Mouse (Mus musculus) kidney, embryonic 15.5 days (tissue): ENCODE measurements around the gene H2-DMb1. TPM values are rescaled to one million over a fixed set of nuclear protein-coding genes. Genes with fewer than 3 reads are reported as not detected.

ENCODE experiments used
- ATAC-seq: fragments of 200-750 bp; cut with Nextera tagmentation; replicated peaks from 2 replicates; pipeline ENCODE4 v1.8.0; 2017; ENCODE audit warnings: moderate TSS enrichment; ENCODE audit not compliant: low FRiP score
- H3K27ac ChIP-seq: fragments of 300-500 bp; sonication (generic); 2 replicates; pipeline ENCODE4 v1.5.1; 2015; ENCODE audit warnings: mild to moderate bottlenecking, inconsistent platforms
- H3K27me3 ChIP-seq: fragments of 300-500 bp; sonication (generic); 2 replicates; pipeline ENCODE4 v1.6.1; 2015; ENCODE audit warnings: inconsistent platforms
- H3K36me3 ChIP-seq: fragments of 300-500 bp; sonication (generic); 2 replicates; pipeline ENCODE4 v1.6.1; 2015; ENCODE audit warnings: inconsistent platforms
- H3K4me1 ChIP-seq: fragments of 300-500 bp; sonication (generic); 2 replicates; pipeline ENCODE4 v1.6.1; 2015; ENCODE audit warnings: inconsistent platforms
- H3K4me2 ChIP-seq: fragments of 300-500 bp; sonication (generic); 2 replicates; pipeline ENCODE4 v1.6.1; 2015; ENCODE audit warnings: moderate library complexity, mild to moderate bottlenecking, inconsistent platforms
- H3K4me3 ChIP-seq: fragments of 300-500 bp; sonication (generic); replicated peaks from 2 replicates; pipeline ENCODE4 v1.5.1; 2015; ENCODE audit warnings: mild to moderate bottlenecking, inconsistent platforms
- H3K9ac ChIP-seq: fragments of 300-500 bp; sonication (generic); 2 replicates; pipeline ENCODE4 v1.6.1; 2015; ENCODE audit warnings: mild to moderate bottlenecking, inconsistent platforms
- H3K9me3 ChIP-seq: fragments of 300-500 bp; sonication (generic); replicated peaks from 2 replicates; pipeline ENCODE4 v1.6.1; 2016; ENCODE audit warnings: inconsistent platforms
- WGBS: fragments of 180-500 bp; shearing (Covaris S2); methylation state at CpG from one replicate; pipeline ENCODE4 v1.1.7; 2015; ENCODE audit warnings: mixed read lengths; 5-methylcytosine and 5-hydroxymethylcytosine counted together
- polyA plus RNA-seq: library from polyadenylated mRNA; unstranded; fragments of >200 nt; fragmentation: Nextera tagmentation; extraction: Ambion mirVana; gene quantifications from 2 replicates; pipeline ENCODE4 v1.2.1, GENCODE M21; 2015

H2-DMb1 gene
- polyA plus RNA-seq, 1 experiment from 2014 or later: 6.0 TPM

- no peaks in the 10 kb centered on the region for H3K36me3 ChIP-seq
- no peak for ATAC-seq
- H3K27me3 ChIP-seq: 0 out of 2 replicates have a peak, but pooled peaks cover 6% of the 10 kb centered on the region
- H3K4me3 ChIP-seq: no peak overlapping the region
- H3K4me1 ChIP-seq: no peaks in the 10 kb centered on the region
- no peak overlapping the region for H3K4me2 ChIP-seq
- H3K27ac ChIP-seq: no peak overlapping the region
- WGBS: 79% methylated on average over 6 of the region's 6 CpGs
- no peaks in the 10 kb centered on the region for H3K9me3 ChIP-seq
- H3K9ac ChIP-seq: no peak overlapping the region
Observed at GRCm38 (mm10) chr17:34165033-34165730, 12.3 kb downstream of the H2-DMb1 start.

- ATAC-seq: no peak
- Histone ChIP-seq H3K4me1 (0 out of 2 replicates have a peak, but pooled peaks cover 3% of the 10 kb centered on the region), H3K27ac (no peak overlapping the region), H3K4me2 (no peak overlapping the region), H3K27me3 (peaks cover 10% of the 10 kb centered on the region), H3K9ac (no peak overlapping the region), H3K36me3 (no peaks in the 10 kb centered on the region), H3K4me3 (no peak overlapping the region), H3K9me3 (no peaks in the 10 kb centered on the region)
- WGBS: 0% methylated on average over 2 of the region's 2 CpGs
Observed at GRCm38 (mm10) chr17:34169279-34169678, 16.4 kb downstream of the H2-DMb1 start.

DNA sequence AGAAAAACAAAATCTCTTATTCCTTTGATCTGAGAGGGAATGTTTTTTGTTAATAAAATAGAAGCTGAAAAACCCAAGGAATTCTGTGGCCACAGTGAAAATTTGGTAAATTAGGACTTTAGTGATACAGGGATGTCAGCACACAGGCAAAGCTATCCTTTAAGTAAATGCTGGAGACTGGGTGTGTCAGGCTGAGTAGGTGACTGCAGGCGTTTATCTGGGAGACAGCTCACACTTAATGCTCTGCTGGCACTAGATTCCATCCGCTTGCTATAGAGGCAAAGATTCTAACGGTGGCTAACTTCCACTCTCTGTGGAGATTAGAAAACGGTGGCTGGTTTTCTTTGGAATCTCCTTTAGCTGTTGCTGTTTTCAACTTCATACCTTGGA lies 17.6 kb downstream of the H2-DMb1 start:
- Histone ChIP-seq H3K4me1 (0 out of 2 replicates have a peak, but pooled peaks cover 3% of the 10 kb centered on the region), H3K27ac (no peak overlapping the region), H3K36me3 (no peaks in the 10 kb centered on the region), H3K4me2 (no peak overlapping the region), H3K9ac (no peak overlapping the region), H3K27me3 (peaks cover 13% of the 10 kb centered on the region), H3K4me3 (no peak overlapping the region), H3K9me3 (no peaks in the 10 kb centered on the region)
- WGBS: 21% methylated on average over 4 of the region's 4 CpGs
- no peak for ATAC-seq

DNA sequence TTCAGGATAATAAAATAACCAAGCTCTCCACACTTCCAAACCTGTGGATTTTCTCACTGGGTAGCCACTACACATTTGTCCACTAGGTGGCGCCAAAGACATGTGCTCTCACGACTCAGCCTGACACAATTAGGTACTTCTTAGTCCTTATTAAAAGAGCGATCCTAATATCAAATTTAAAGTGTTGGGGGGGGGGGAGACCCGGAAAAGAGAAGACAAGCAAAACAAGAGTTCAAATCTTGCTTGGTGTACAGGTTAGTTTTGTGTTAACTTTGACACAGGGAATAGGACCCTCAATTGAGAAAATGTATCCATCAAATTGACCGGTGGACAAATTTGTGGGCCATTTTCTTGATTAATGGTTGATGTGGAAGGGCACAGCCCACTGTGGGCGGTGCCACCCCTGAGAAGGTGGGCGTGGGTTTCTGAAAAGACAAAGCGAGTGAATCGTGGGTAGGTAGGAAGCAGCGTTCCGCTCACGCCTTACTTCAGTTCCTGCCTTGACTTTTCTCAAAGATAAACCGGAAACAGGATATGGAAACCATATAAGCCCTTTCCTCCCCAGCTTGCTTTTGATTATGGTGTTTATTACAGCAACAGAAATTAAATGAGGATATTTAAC lies 18.1 kb downstream of the H2-DMb1 start:
- no peak overlapping the region for H3K9ac ChIP-seq
- peaks cover 13% of the 10 kb centered on the region for H3K27me3 ChIP-seq
- WGBS: 37% methylated on average over 13 of the region's 13 CpGs
- H3K27ac ChIP-seq: no peak overlapping the region
- H3K4me3 ChIP-seq: no peak overlapping the region
- H3K9me3 ChIP-seq: no peaks in the 10 kb centered on the region
- ATAC-seq: no peak
- no peak overlapping the region for H3K4me2 ChIP-seq
- no peaks in the 10 kb centered on the region for H3K36me3 ChIP-seq
- 0 out of 2 replicates have a peak, but pooled peaks cover 3% of the 10 kb centered on the region for H3K4me1 ChIP-seq

- Histone ChIP-seq H3K9ac (no peak overlapping the region), H3K36me3 (no peaks in the 10 kb centered on the region), H3K4me2 (no peak overlapping the region), H3K4me1 (0 out of 2 replicates have a peak, but pooled peaks cover 3% of the 10 kb centered on the region), H3K27ac (no peak overlapping the region), H3K9me3 (0 out of 2 replicates have a peak, but pooled peaks cover 5% of the 10 kb centered on the region), H3K4me3 (no peak overlapping the region), H3K27me3 (peaks cover 13% of the 10 kb centered on the region)
- ATAC-seq: no peak
- 98% methylated on average over 5 of the region's 5 CpGs for WGBS
Observed at GRCm38 (mm10) chr17:34172528-34172927, 19.7 kb downstream of the H2-DMb1 start.

DNA sequence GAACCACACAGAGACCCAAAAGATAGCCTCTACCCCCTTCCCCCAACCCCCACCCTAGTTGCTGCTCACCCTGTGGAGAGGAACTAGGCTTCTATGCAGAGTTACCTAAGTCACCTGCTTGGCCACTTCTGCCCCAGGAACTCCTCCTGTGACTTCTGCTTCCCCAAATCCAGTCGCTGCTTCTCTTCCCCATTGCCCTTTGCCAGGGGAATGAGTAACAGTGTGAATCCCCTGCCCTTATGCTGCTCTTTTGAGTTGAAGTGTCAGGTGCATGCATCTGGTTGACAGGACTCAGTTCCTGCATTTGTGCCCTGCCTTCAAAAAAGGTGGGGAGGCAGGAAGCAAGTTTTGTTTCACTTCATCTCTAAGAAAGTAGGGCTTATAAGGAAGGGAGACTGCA lies 21.2 kb downstream of the H2-DMb1 start:
- Histone ChIP-seq H3K27me3 (peaks cover 8% of the 10 kb centered on the region), H3K36me3 (no peaks in the 10 kb centered on the region), H3K9me3 (0 out of 2 replicates have a peak, but pooled peaks cover 5% of the 10 kb centered on the region), H3K9ac (no peak overlapping the region), H3K4me1 (0 out of 2 replicates have a peak, but pooled peaks cover 3% of the 10 kb centered on the region), H3K4me3 (no peak overlapping the region), H3K27ac (no peak overlapping the region), H3K4me2 (no peak overlapping the region)
- 68% methylated on average over 1 of the region's 1 CpGs for WGBS
- ATAC-seq: no peak

- Histone ChIP-seq H3K9me3 (0 out of 2 replicates have a peak, but pooled peaks cover 5% of the 10 kb centered on the region), H3K4me2 (no peak overlapping the region), H3K4me3 (no peak overlapping the region), H3K36me3 (no peaks in the 10 kb centered on the region), H3K27me3 (peaks cover 9% of the 10 kb centered on the region), H3K4me1 (no peaks in the 10 kb centered on the region), H3K27ac (no peak overlapping the region), H3K9ac (no peak overlapping the region)
- 70% methylated on average over 4 of the region's 4 CpGs for WGBS
- ATAC-seq: no peak
Observed at GRCm38 (mm10) chr17:34177179-34177578, 24.3 kb downstream of the H2-DMb1 start.

- ATAC-seq: no peak
- no peak overlapping the region for H3K4me2 ChIP-seq
- peaks cover 23% of the 10 kb centered on the region for H3K27me3 ChIP-seq
- no peak overlapping the region for H3K27ac ChIP-seq
- H3K4me1 ChIP-seq: no peaks in the 10 kb centered on the region
- H3K36me3 ChIP-seq: no peaks in the 10 kb centered on the region
- 0 out of 2 replicates have a peak, but pooled peaks cover 5% of the 10 kb centered on the region for H3K9me3 ChIP-seq
- H3K4me3 ChIP-seq: no peak overlapping the region
- WGBS: 67% methylated on average over 6 of the region's 6 CpGs
- no peak overlapping the region for H3K9ac ChIP-seq
Observed at GRCm38 (mm10) chr17:34179019-34179418, 26.1 kb downstream of the H2-DMb1 start.

DNA sequence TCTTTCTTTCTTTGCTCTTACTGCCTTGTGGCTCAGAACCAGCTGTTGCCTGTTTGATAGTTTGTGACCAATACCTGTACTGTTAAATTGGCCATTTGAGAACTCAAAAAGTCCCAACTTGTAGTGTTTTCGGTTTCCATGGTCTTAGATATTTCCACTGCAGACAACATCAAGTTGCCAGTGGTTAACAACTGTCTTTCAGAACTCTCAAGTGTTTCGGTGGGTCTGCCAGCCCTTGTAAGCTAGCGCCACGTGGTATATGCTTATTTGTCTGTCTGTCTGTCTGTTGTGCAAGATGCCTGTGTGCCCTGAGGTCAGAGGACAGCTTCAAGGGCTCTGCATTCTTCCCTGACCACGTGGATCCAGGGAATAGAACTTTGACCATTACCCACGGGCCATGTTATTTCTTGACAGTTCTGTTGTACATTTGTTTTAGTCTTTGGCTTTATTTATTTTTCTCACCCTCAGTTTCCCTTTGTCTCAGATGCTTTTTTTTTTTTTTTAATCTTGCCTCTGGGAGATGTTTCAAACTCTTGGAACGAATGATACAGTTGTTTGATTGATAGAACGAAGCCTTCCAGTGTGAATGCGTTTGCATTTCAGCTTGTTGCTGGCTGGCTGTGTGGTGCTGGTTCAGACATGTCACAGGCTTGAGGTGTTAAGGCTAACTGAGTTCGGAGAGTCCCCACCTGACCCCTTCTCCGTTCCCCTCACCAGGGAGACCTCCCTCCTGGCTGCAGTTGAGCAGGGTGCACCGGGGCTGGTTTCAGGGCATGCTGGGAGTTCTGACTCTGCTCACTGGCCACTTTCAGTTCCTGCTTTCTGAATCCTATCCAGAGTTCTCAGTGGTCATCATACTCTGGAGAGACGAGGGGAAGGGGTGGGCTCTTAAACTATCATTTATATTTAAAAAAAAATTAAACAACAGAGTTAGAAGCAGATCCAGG lies 27.3 kb downstream of the H2-DMb1 start:
- WGBS: 70% methylated on average over 13 of the region's 13 CpGs
- ATAC-seq: no peak
- H3K4me1 ChIP-seq: no peaks in the 10 kb centered on the region

GRCm38 (mm10) chr17:34183564-34184219 lies 30.8 kb downstream of the H2-DMb1 start:
- ATAC-seq: no peak

More for the DNA sequence above, 27.3 kb downstream of the H2-DMb1 start:
- H3K36me3 ChIP-seq: no peaks in the 10 kb centered on the region
- H3K4me3 ChIP-seq: no peak overlapping the region
- no peak overlapping the region for H3K27ac ChIP-seq
- 0 out of 2 replicates have a peak, but pooled peaks cover 5% of the 10 kb centered on the region for H3K9me3 ChIP-seq
- peaks cover 27% of the 10 kb centered on the region for H3K27me3 ChIP-seq
- H3K9ac ChIP-seq: no peak overlapping the region
- H3K4me2 ChIP-seq: no peak overlapping the region

GRCm38 (mm10) chr17:34185526-34185925 lies 32.7 kb downstream of the H2-DMb1 start:
- Histone ChIP-seq H3K9me3 (no peaks in the 10 kb centered on the region), H3K4me2 (no peak overlapping the region), H3K27me3 (peaks cover 71% of the 10 kb centered on the region), H3K4me3 (no peak overlapping the region), H3K27ac (no peak overlapping the region), H3K4me1 (peaks cover 17% of the 10 kb centered on the region), H3K36me3 (no peaks in the 10 kb centered on the region), H3K9ac (no peak overlapping the region)
- 89% methylated on average over 9 of the region's 9 CpGs for WGBS
- no peak for ATAC-seq

More at GRCm38 (mm10) chr17:34183564-34184219, 30.8 kb downstream of the H2-DMb1 start:
- no peak overlapping the region for H3K9ac ChIP-seq
- H3K4me3 ChIP-seq: no peak overlapping the region
- peaks cover 53% of the 10 kb centered on the region for H3K27me3 ChIP-seq
- peaks cover 17% of the 10 kb centered on the region for H3K4me1 ChIP-seq
- H3K4me2 ChIP-seq: no peak overlapping the region
- no peaks in the 10 kb centered on the region for H3K36me3 ChIP-seq
- no peaks in the 10 kb centered on the region for H3K9me3 ChIP-seq
- WGBS: 78% methylated on average over 15 of the region's 15 CpGs
- no peak overlapping the region for H3K27ac ChIP-seq
